Mouse (Mus musculus) neural tube, postnatal 0 days (tissue): ENCODE measurements around the gene Olfr1002. TPM values are rescaled to one million over a fixed set of nuclear protein-coding genes. Genes with fewer than 3 reads are reported as not detected.

ENCODE experiments used
- polyA plus RNA-seq: library from polyadenylated mRNA; unstranded; fragments of >200 nt; fragmentation: Nextera tagmentation; extraction: Ambion mirVana; gene quantifications from 2 replicates; pipeline ENCODE4 v1.2.1, GENCODE M21; 2015

The Olfr1002 gene
- not detected in 2 replicates for polyA plus RNA-seq

GRCm38 (mm10) chr2:85650604-85651003 is at the start of gene Olfr1002:
Olfr1002 (minus strand) TSS chr2:85650704.

GRCm38 (mm10) chr2:85689131-85689530 is 38.6 kb upstream of the Olfr1002 start, which contains the start of gene Olfr1008:
Olfr1008 (plus strand) TSS chr2:85689431.

GRCm38 (mm10) chr2:85678667-85679066 is 28.2 kb upstream of the Olfr1002 start, which contains the start of gene Olfr1006:
Olfr1006 (minus strand) TSS chr2:85678767.

GRCm38 (mm10) chr2:85664355-85664754 is 13.9 kb upstream of the Olfr1002 start, which contains the start of gene Olfr154:
Olfr154 (minus strand) TSS chr2:85664455.

GRCm38 (mm10) chr2:85611803-85612202 is 38.7 kb downstream of the Olfr1002 start, which contains the start of gene Olfr1000:
Olfr1000 (minus strand) TSS chr2:85611903.

Other genes starting within 250 kb of the Olfr1002 start
- not detected in 2 replicates for gene Olfr992, start 241.2 kb downstream of the Olfr1002 start, polyA plus RNA-seq
- gene Olfr993, start 235.8 kb downstream of the Olfr1002 start, polyA plus RNA-seq, result not detected in 2 replicates
- gene Olfr994, start 214.3 kb downstream of the Olfr1002 start, polyA plus RNA-seq, result not detected in 2 replicates
- gene Olfr995, start 207.1 kb downstream of the Olfr1002 start, polyA plus RNA-seq, result not detected in 2 replicates
- gene 4833423E24Rik, start 131.7 kb downstream of the Olfr1002 start, polyA plus RNA-seq, result 3.3 and 3.7 TPM in 2 replicates
- not detected in 2 replicates for gene Olfr996, start 71.5 kb downstream of the Olfr1002 start, polyA plus RNA-seq
- not detected in 2 replicates for gene Olfr998, start 61.8 kb downstream of the Olfr1002 start, polyA plus RNA-seq
- gene Olfr1000, start 38.8 kb downstream of the Olfr1002 start, polyA plus RNA-seq, result not detected in 2 replicates
- not detected in 2 replicates for gene Olfr154, start 13.8 kb upstream of the Olfr1002 start, polyA plus RNA-seq
- gene Olfr1006, start 28.1 kb upstream of the Olfr1002 start, polyA plus RNA-seq, result not detected in 2 replicates
- gene Olfr1008, start 38.7 kb upstream of the Olfr1002 start, polyA plus RNA-seq, result not detected in 2 replicates
- gene Olfr1009, start 64.7 kb upstream of the Olfr1002 start, polyA plus RNA-seq, result not detected in 2 replicates
- gene Olfr1012, start 112.1 kb upstream of the Olfr1002 start, polyA plus RNA-seq, result not detected in 2 replicates
- not detected in 2 replicates for gene Olfr1013, start 116.4 kb upstream of the Olfr1002 start, polyA plus RNA-seq
- not detected in 2 replicates for gene Olfr1014, start 122.0 kb upstream of the Olfr1002 start, polyA plus RNA-seq
- not detected in 2 replicates for gene Olfr1015, start 131.3 kb upstream of the Olfr1002 start, polyA plus RNA-seq
- gene Olfr1016, start 151.8 kb upstream of the Olfr1002 start, polyA plus RNA-seq, result not detected in 2 replicates
- gene Olfr1018, start 167.8 kb upstream of the Olfr1002 start, polyA plus RNA-seq, result not detected in 2 replicates
- not detected in 2 replicates for gene Olfr1019, start 194.8 kb upstream of the Olfr1002 start, polyA plus RNA-seq
- not detected in 2 replicates for gene Olfr1020, start 196.3 kb upstream of the Olfr1002 start, polyA plus RNA-seq
- not detected in 2 replicates for gene Olfr1022, start 217.9 kb upstream of the Olfr1002 start, polyA plus RNA-seq
- gene Olfr1023, start 234.9 kb upstream of the Olfr1002 start, polyA plus RNA-seq, result not detected in 2 replicates